Mouse (Mus musculus) C2C12 (cell line): ENCODE data around the gene Tab1.

Source experiments
- CTCF ChIP-seq: IDR thresholded peaks from one replicate; pipeline ENCODE4 v1.5.1; 2011; ENCODE audit not compliant: control insufficient read depth, insufficient read depth, insufficient read length
- MAX ChIP-seq: IDR thresholded peaks from one replicate; pipeline ENCODE4 v1.6.1; 2011; ENCODE audit warnings: mild to moderate bottlenecking, control low read depth
- MYOG ChIP-seq: IDR thresholded peaks from one replicate; pipeline ENCODE4 v1.6.1; 2011; ENCODE audit not compliant: control insufficient read depth, insufficient read length; ENCODE audit errors: extremely low read depth

GRCm38 (mm10) chr15:80208446-80208845 is 75.5 kb downstream of the Tab1 start:
- TF ChIP-seq CTCF (no peak), MYOG (no peak), MAX (no peak)
